Mouse (Mus musculus): ENCODE measurements at regions not wholly inside any gene's neighbourhood (a gene's known extent, or its start where the extent isn't known, plus 50 kb on each side); places are given as distances from the start of the nearest gene placed in this dataset.
"Not testable (repeated sequence)": the region's sequence is repeated elsewhere in the genome, so short reads cannot be mapped to it uniquely, and the experiment has no call there.

GRCm38 (mm10) chr16:46818215-46818614 is 319.9 kb upstream of the Nectin3 start:
- no peak for DNase-seq (ENCODE audit: low spot score in 2 of 2)

GRCm38 (mm10) chr16:46811835-46812234 is 313.5 kb upstream of the Nectin3 start:
- DNase-seq (ENCODE audit: low spot score in 2 of 2) = not testable (repeated sequence)

- DNase-seq (ENCODE audit: low spot score in 2 of 2) = no peak
These were observed 309.2 kb upstream of the Nectin3 start for GRCm38 (mm10) chr16:46807476-46807875.

GRCm38 (mm10) chr16:46776367-46776766 is 278.0 kb upstream of the Nectin3 start:
- no peak for DNase-seq (ENCODE audit: low spot score in 2 of 2)

GRCm38 (mm10) chr16:46769383-46769782 is 271.1 kb upstream of the Nectin3 start:
- DNase-seq (ENCODE audit: low spot score in 2 of 2) = no peak

- DNase-seq (ENCODE audit: low spot score in 2 of 2) = no peak
These were observed 270.1 kb upstream of the Nectin3 start for GRCm38 (mm10) chr16:46768376-46768775.

- DNase-seq (ENCODE audit: low spot score in 2 of 2) = no peak
These were observed 236.8 kb upstream of the Nectin3 start for GRCm38 (mm10) chr16:46735140-46735539.

- DNase-seq (ENCODE audit: low spot score in 2 of 2) = no peak
These were observed 230.1 kb upstream of the Nectin3 start for GRCm38 (mm10) chr16:46728424-46728823.

GRCm38 (mm10) chr16:46723660-46724059 is 225.3 kb upstream of the Nectin3 start:
- no peak for DNase-seq (ENCODE audit: low spot score in 2 of 2)

- no peak for DNase-seq (ENCODE audit: low spot score in 2 of 2)
These were observed 181.5 kb upstream of the Nectin3 start for GRCm38 (mm10) chr16:46679787-46680186.

GRCm38 (mm10) chr16:46669590-46669989 is 171.3 kb upstream of the Nectin3 start:
- DNase-seq (ENCODE audit: low spot score in 2 of 2) = no peak

- no peak for DNase-seq (ENCODE audit: low spot score in 2 of 2)
These were observed 167.2 kb upstream of the Nectin3 start for GRCm38 (mm10) chr16:46665566-46665965.

- DNase-seq (ENCODE audit: low spot score in 2 of 2) = no peak
These were observed 164.7 kb upstream of the Nectin3 start for GRCm38 (mm10) chr16:46663008-46663407.

GRCm38 (mm10) chr16:46655041-46655440 is 156.7 kb upstream of the Nectin3 start:
- DNase-seq (ENCODE audit: low spot score in 2 of 2) = no peak

GRCm38 (mm10) chr16:46625807-46626206 is 127.5 kb upstream of the Nectin3 start:
- no peak for DNase-seq (ENCODE audit: low spot score in 2 of 2)

GRCm38 (mm10) chr16:46623246-46623645 is 124.9 kb upstream of the Nectin3 start:
- DNase-seq (ENCODE audit: low spot score in 2 of 2) = no peak

GRCm38 (mm10) chr16:46619871-46620270 is 121.5 kb upstream of the Nectin3 start:
- DNase-seq (ENCODE audit: low spot score in 2 of 2) = no peak

- no peak for DNase-seq (ENCODE audit: low spot score in 2 of 2)
These were observed 119.4 kb upstream of the Nectin3 start for GRCm38 (mm10) chr16:46617544-46618335.

- DNase-seq (ENCODE audit: low spot score in 2 of 2) = no peak
These were observed 118.3 kb upstream of the Nectin3 start for GRCm38 (mm10) chr16:46616606-46617005.

- no peak for DNase-seq (ENCODE audit: low spot score in 2 of 2)
These were observed 114.9 kb upstream of the Nectin3 start for GRCm38 (mm10) chr16:46613062-46613818.

- DNase-seq (ENCODE audit: low spot score in 2 of 2) = no peak
These were observed 107.5 kb upstream of the Nectin3 start for GRCm38 (mm10) chr16:46605879-46606203.

GRCm38 (mm10) chr16:46605001-46605878 is 106.9 kb upstream of the Nectin3 start:
- no peak for DNase-seq (ENCODE audit: low spot score in 2 of 2)

All from layer of hippocampus, postnatal 10 days (tissue).